Mouse (Mus musculus) gastrocnemius, adult 8-10 months (tissue): ENCODE data around the gene Dnah3. TPM values are rescaled to one million over a fixed set of nuclear protein-coding genes. Genes with fewer than 3 reads are reported as not detected.
A peak's percentile ranks its signal among the peaks of the same experiment; 100 is the strongest.

Experiments
- DNase-seq, 2 experiments: peaks; one replicate each; pipeline ENCODE4 v3.0.0; 2022; ENCODE audit warnings: low spot score in 2 of 2
- total RNA-seq, 4 experiments: library from RNA; stranded (reverse); gene quantifications; 2 replicates each; pipeline ENCODE4 v1.2.4; 2022

Dnah3 gene
- under 1 TPM; 0.02 to 0.08 (median 0.04) TPM for total RNA-seq

- DNase-seq: no peak
Observed at GRCm38 (mm10) chr7:120095180-120095579, at the start of gene Dnah3. Gene Dnah3, minus strand, starts transcription at chr7:120095280.

- no peak for DNase-seq
Observed at GRCm38 (mm10) chr7:120142743-120143142, 47.7 kb upstream of the Dnah3 start.

GRCm38 (mm10) chr7:120128951-120129350 is 33.9 kb upstream of the Dnah3 start:
- DNase-seq: no peak

- DNase-seq: no peak
Observed at GRCm38 (mm10) chr7:120127686-120128059, 32.6 kb upstream of the Dnah3 start.

- no peak for DNase-seq
Observed at GRCm38 (mm10) chr7:120126976-120127685, 32.1 kb upstream of the Dnah3 start.

GRCm38 (mm10) chr7:120124844-120125243 is 29.8 kb upstream of the Dnah3 start:
- DNase-seq: peak; percentile 31 to 40

- peak in 1 of 2 experiments; percentile 40 for DNase-seq
Observed at GRCm38 (mm10) chr7:120123776-120124175, 28.7 kb upstream of the Dnah3 start.

- no peak for DNase-seq
Observed at GRCm38 (mm10) chr7:120117529-120117928, 22.4 kb upstream of the Dnah3 start.

GRCm38 (mm10) chr7:120116976-120117375 is 21.9 kb upstream of the Dnah3 start:
- no peak for DNase-seq

- no peak for DNase-seq
Observed at GRCm38 (mm10) chr7:120109676-120110075, 14.6 kb upstream of the Dnah3 start.

GRCm38 (mm10) chr7:120106356-120106755 is 11.3 kb upstream of the Dnah3 start:
- no peak for DNase-seq

- DNase-seq: no peak
Observed at GRCm38 (mm10) chr7:120104975-120105374, 9.9 kb upstream of the Dnah3 start.

- DNase-seq: no peak
Observed at GRCm38 (mm10) chr7:120103019-120103567, 8.0 kb upstream of the Dnah3 start.

- DNase-seq: peak; percentile 92
Observed at GRCm38 (mm10) chr7:120102164-120102972, 7.3 kb upstream of the Dnah3 start, which contains the start of gene Tmem159. Gene Tmem159, plus strand, starts transcription at chr7:120102353.

GRCm38 (mm10) chr7:120098403-120098802 is 3.3 kb upstream of the Dnah3 start:
- peak; percentile 40 to 56 for DNase-seq

GRCm38 (mm10) chr7:120097845-120098244 is 2.8 kb upstream of the Dnah3 start:
- peak; percentile 51 to 54 for DNase-seq

GRCm38 (mm10) chr7:120094216-120094615 is 864 bp downstream of the Dnah3 start:
- DNase-seq: no peak

- no peak for DNase-seq
Observed at GRCm38 (mm10) chr7:120093033-120093432, 2.0 kb downstream of the Dnah3 start.

- no peak for DNase-seq
Observed at GRCm38 (mm10) chr7:120080177-120080576, 14.9 kb downstream of the Dnah3 start.

GRCm38 (mm10) chr7:120069164-120069563 is 25.9 kb downstream of the Dnah3 start:
- no peak for DNase-seq

GRCm38 (mm10) chr7:120068114-120068513 is 27.0 kb downstream of the Dnah3 start:
- DNase-seq: no peak

- DNase-seq: no peak
Observed at GRCm38 (mm10) chr7:120064045-120064444, 31.0 kb downstream of the Dnah3 start.
